Mouse (Mus musculus) skeletal muscle tissue, postnatal 0 days (tissue): ENCODE data around the gene Clec12a. TPM values are rescaled to one million over a fixed set of nuclear protein-coding genes. Genes with fewer than 3 reads are reported as not detected.

Experiments
- polyA plus RNA-seq: library from polyadenylated mRNA; unstranded; fragments of >200 nt; fragmentation: Nextera tagmentation; extraction: Ambion mirVana; gene quantifications from 2 replicates; pipeline ENCODE4 v1.2.1, GENCODE M21; 2015

Gene Clec12a
- polyA plus RNA-seq: 0.10 and 0.12 TPM in 2 replicates

DNA sequence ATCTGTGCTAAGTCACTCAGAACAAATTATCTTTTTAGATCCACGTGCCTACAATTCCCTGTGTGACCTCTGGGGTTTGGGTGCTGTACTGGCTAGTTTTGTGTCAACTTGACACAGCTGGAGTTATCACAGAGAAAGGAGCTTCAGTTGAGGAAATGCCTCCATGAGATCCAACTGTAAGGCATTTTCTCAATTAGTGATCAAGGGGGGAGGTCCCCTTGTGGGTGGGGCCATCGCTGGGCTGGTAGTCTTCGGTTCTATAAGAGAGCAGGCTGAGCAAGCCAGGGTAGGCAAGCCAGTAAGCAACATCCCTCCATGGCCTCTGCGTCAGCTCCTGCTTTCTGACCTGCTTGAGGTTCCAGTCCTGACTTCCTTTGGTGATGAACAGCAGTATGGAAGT lies at the start of gene Clec12a:
TSS of gene Clec12a (plus strand) at position 301 of the 400 bp plus-strand sequence.

DNA sequence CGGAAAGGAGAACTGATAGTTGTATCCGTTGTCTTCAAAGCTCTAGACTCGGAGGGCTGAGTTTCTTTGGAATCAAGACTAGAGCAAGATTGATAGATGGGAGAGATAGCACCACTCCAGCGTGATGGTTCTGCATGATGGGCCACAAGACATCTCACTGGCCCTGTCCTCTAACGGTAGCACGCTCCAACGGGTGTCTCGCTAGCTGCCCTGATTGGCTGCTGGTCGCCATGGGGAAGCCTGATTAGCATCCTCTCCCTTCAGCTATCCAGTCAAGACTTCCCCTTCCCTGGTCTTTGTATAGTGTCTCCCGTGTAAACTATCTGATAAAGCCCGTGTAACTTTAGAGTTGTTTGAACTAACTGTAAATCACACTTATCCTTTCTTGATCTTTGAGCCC lies 10.9 kb upstream of the Clec12a start, which contains the start of gene 4922502D21Rik:
TSS of gene 4922502D21Rik (minus strand) at position 187 of the 400 bp plus-strand sequence.

DNA sequence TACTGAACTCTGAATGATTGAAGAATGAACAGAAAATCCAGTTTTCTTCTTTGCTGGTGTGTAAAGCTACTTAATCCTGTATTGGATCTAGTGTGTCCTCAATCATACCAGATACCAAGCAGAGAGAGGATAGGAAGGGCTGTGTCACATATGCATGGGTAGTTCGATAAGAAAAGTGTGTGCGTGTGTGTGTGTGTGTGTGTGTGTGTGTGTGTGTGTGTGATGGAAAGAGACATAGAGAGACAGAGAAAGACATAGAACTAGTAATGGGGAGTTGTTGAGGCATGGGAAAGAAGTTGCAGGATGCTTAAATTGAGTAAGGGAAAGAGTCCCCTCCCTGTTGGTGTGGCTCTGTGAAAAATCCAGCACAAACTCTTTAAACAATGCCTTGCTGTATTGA lies 43.3 kb downstream of the Clec12a start, which contains the start of gene Clec12b:
TSS of gene Clec12b (minus strand) at position 101 of the 400 bp plus-strand sequence.

DNA sequence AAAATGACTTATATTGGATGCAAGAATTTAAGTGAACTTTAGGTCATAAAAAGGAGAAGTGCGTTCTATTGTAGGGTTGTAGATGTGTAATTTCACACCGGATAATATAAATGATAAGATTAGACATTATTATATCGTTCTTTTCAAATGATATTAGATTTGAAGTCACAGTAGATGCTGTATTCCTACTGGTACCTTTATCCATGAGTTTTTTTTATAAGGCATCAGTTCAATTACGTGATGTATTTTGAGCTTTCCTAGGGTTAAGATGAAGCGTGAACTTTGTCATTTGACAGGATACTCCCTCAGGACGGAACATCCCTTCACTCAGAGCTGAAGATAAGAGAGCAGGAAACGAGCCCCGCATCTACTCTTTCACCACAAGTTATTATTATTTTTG lies 54.5 kb downstream of the Clec12a start, which contains the start of gene Clec1b:
TSS of gene Clec1b (plus strand) at position 301 of the 400 bp plus-strand sequence.

DNA sequence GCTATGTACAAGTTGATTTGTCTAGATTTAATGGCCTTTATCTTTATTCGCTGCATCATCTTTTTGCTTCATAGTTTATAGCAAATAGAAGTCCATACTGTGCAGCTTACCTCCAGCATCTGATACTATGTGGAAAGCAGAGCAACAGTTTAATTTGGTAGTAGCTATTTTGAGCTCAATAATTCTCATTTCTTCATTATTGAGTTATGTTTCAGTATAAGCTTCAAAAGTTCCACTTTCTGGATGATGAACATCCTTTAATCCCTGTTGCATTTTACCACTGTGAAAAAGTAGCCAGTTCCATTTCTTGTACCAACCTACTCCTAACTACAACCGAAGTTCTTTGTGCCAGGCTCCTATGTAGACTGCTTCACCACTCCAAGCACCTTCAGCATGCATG lies 66.1 kb downstream of the Clec12a start, which contains the start of gene Clec9a:
TSS of gene Clec9a (plus strand) at position 301 of the 400 bp plus-strand sequence.

Other genes with a start within 250 kb of the Clec12a start
- gene Clec2e, start 241.8 kb upstream of the Clec12a start, polyA plus RNA-seq: 0.28 TPM in 2 replicates
- gene Clec2d, start 162.1 kb upstream of the Clec12a start, polyA plus RNA-seq: 0.74 and 0.84 TPM in 2 replicates
- gene Cd69, start 67.3 kb upstream of the Clec12a start, polyA plus RNA-seq: 0.38 and 0.74 TPM in 2 replicates
- not detected in 2 replicates for gene 4922502D21Rik, start 10.9 kb upstream of the Clec12a start, polyA plus RNA-seq
- 0.28 and 1.3 TPM in 2 replicates for gene Clec12b, start 43.2 kb downstream of the Clec12a start, polyA plus RNA-seq
- gene Clec1b, start 54.6 kb downstream of the Clec12a start, polyA plus RNA-seq: 0.10 and 0.22 TPM in 2 replicates
- 0.10 and 0.23 TPM in 2 replicates for gene Clec9a, start 66.2 kb downstream of the Clec12a start, polyA plus RNA-seq
- gene Clec1a, start 109.3 kb downstream of the Clec12a start, polyA plus RNA-seq: 4.0 and 5.0 TPM in 2 replicates
- 0.27 TPM in 1 of 2 replicates, not detected in the other for gene Olr1, start 164.5 kb downstream of the Clec12a start, polyA plus RNA-seq
- gene Tmem52b, start 169.9 kb downstream of the Clec12a start, polyA plus RNA-seq: not detected in 2 replicates
- 31.6 and 33.9 TPM in 2 replicates for gene Gabarapl1, start 190.5 kb downstream of the Clec12a start, polyA plus RNA-seq
- not detected in 2 replicates for gene Klre1, start 235.2 kb downstream of the Clec12a start, polyA plus RNA-seq
- 0.19 and 0.52 TPM in 2 replicates for gene Klrd1, start 249.1 kb downstream of the Clec12a start, polyA plus RNA-seq